Mouse (Mus musculus): ENCODE data around the gene Krtcap2.

DNA sequence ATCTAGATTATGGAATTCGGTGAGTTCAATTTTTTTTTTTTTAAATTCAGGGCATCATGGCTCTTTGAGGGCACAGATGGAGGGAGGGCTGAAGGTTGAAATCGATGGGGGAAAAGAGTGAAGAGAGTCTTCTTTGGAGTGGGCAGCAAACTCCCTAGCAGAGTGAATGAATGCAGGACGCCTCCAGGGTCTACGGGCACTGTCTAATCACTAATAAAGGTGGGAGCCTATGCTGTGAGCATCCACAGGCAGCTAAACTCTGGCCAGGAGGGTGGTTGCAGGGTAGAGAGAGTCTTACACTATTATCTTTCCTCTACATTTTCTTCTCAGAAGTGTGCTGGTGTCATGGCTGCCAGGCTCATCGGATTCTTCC is 42.6 kb upstream of the Krtcap2 start:
- TF ChIP-seq CTCF (IDR thresholded peaks at IDR 0.05; ENCODE audit: low read depth), result no peak
- TF ChIP-seq EP300 (IDR thresholded peaks at IDR 0.05; ENCODE audit: low read depth), result no peak
